Mouse (Mus musculus): ENCODE data around the gene Mdm2. TPM values are rescaled to one million over a fixed set of nuclear protein-coding genes. Genes with fewer than 3 reads are reported as not detected.

Mdm2 gene
- polyA plus RNA-seq, 1 experiment = 39.2 TPM

DNA sequence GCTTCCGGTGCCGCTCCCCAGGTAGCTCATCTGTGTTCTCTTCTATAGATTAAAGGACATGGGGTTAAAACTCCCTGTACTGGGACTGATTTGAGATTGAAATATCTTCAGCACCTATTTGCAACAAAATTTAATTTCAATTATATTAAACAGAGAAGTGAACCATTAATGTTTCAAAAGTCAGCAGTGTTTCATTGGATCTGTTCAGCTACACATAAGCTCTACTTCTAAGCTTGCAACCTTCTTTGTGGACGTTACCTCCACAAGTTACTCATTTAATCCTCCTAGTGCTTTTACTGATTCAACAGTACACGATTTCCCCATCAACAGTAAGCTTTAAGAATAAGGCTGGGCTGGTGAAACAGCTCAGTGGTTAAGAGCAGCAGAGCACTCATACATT lies 15.5 kb downstream of the Mdm2 start:
- TF ChIP-seq CTCF (IDR thresholded peaks at IDR 0.05; ENCODE audit: extremely low read depth, insufficient read length, insufficient replicate concordance, low read depth, low read length) = no peak
- no peak for TF ChIP-seq POLR2A (IDR thresholded peaks at IDR 0.05; ENCODE audit: low read depth, low read length)
- Histone ChIP-seq H3K4me3 (ENCODE audit: low read depth, low read length) (no peak overlapping the region), H3K27me3 (ENCODE audit: control insufficient read depth, insufficient read depth, low read length) (no peaks in the 10 kb centered on the region), H3K27ac (ENCODE audit: insufficient read depth, low read depth, low read length) (no peak overlapping the region), H3K36me3 (ENCODE audit: control insufficient read depth, insufficient read depth, low read length) (peaks cover 80% of the 10 kb centered on the region), H3K4me1 (ENCODE audit: control insufficient read depth, insufficient read depth, insufficient read length, low read length) (no peaks in the 10 kb centered on the region)
- 95% methylated on average over 4 of the region's 4 CpGs for WGBS

DNA sequence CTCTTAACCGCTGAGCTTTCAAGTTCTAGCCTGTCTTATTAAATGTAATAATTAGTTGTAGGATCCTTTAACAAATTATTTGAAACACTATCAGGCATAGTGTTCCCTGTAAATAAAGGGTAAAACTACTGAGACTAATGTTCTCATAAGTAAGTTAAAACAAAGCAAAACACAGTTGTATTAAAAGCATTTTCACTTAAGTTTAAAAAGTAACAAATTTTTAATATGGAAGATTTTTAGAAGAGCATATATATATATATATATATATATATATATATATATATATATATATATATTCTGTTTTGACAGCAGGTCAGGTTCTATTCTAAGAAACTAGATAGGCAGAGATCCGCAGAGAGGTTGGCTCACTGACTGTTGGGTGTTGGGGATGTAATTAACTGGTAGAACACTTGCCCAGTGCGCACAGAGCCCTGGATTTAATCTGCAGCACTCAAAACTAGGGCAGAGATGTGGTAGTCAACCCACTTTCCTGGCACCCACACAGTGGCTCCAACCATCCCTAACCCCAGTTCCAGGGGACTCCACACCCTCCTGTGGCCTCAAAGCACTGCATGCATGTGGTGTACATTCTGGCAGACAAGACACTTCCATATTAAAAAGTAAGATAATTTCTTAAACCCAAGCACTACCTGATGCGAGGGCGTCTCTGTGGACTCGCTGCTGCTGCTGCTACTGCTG lies 16.2 kb downstream of the Mdm2 start:
- no peaks in the 10 kb centered on the region for H3K4me1 ChIP-seq (ENCODE audit: control insufficient read depth, insufficient read depth, insufficient read length, low read length)
- 96% methylated on average over 6 of the region's 6 CpGs for WGBS
- no peak overlapping the region for H3K4me3 ChIP-seq (ENCODE audit: low read depth, low read length)
- no peak for TF ChIP-seq CTCF (IDR thresholded peaks at IDR 0.05; ENCODE audit: extremely low read depth, insufficient read length, insufficient replicate concordance, low read depth, low read length)
- no peak for TF ChIP-seq POLR2A (IDR thresholded peaks at IDR 0.05; ENCODE audit: low read depth, low read length)
- peaks cover 76% of the 10 kb centered on the region for H3K36me3 ChIP-seq (ENCODE audit: control insufficient read depth, insufficient read depth, low read length)
- H3K27ac ChIP-seq (ENCODE audit: insufficient read depth, low read depth, low read length) = no peak overlapping the region
- H3K27me3 ChIP-seq (ENCODE audit: control insufficient read depth, insufficient read depth, low read length) = no peaks in the 10 kb centered on the region

DNA sequence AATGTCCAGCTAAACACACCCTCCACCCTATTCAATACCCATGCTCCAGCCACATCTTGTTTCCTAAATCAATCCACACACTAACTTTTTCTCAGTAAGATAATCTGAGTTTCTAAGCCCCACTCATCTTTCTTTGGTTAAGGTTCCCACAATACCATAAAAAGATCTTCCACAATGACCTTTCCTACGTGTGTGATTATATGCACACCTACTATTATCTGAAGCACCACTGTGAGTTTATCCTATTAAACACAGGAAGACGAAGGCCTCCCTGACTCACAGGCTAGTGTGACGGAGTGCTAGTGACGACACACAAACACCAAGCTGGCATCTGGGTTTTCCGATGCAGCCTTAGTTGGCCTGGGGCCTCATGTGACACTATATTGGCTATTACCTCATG lies 17.6 kb downstream of the Mdm2 start:
- H3K4me3 ChIP-seq (ENCODE audit: low read depth, low read length) = no peak overlapping the region
- 95% methylated on average over 5 of the region's 5 CpGs for WGBS
- no peak for TF ChIP-seq CTCF (IDR thresholded peaks at IDR 0.05; ENCODE audit: extremely low read depth, insufficient read length, insufficient replicate concordance, low read depth, low read length)
- TF ChIP-seq POLR2A (IDR thresholded peaks at IDR 0.05; ENCODE audit: low read depth, low read length) = no peak
- no peaks in the 10 kb centered on the region for H3K27me3 ChIP-seq (ENCODE audit: control insufficient read depth, insufficient read depth, low read length)
- peaks cover 69% of the 10 kb centered on the region for H3K36me3 ChIP-seq (ENCODE audit: control insufficient read depth, insufficient read depth, low read length)
- H3K27ac ChIP-seq (ENCODE audit: insufficient read depth, low read depth, low read length) = no peak overlapping the region
- H3K4me1 ChIP-seq (ENCODE audit: control insufficient read depth, insufficient read depth, insufficient read length, low read length) = no peaks in the 10 kb centered on the region

DNA sequence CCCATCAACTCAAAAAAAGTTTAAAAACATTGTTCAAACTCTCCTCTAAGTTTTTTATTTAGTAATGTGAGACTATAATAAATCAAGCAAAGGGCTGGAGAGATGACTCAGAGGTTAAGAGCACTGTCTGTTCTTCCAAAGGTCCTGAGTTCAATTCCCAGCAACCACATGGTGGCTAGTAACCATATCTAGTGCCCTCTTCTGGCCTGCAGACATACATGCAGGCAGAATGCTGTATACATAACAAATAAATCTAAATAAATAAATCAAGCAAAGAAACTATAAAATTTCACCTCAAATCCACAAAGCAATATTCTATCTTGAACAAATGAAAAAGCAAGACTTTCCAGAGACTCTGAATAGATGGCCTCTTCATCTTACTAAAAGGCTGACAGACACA lies 18.4 kb downstream of the Mdm2 start:
- peaks cover 62% of the 10 kb centered on the region for H3K36me3 ChIP-seq (ENCODE audit: control insufficient read depth, insufficient read depth, low read length)
- H3K4me1 ChIP-seq (ENCODE audit: control insufficient read depth, insufficient read depth, insufficient read length, low read length) = no peaks in the 10 kb centered on the region
- H3K27me3 ChIP-seq (ENCODE audit: control insufficient read depth, insufficient read depth, low read length) = no peaks in the 10 kb centered on the region
- no peak overlapping the region for H3K4me3 ChIP-seq (ENCODE audit: low read depth, low read length)
- no peak overlapping the region for H3K27ac ChIP-seq (ENCODE audit: insufficient read depth, low read depth, low read length)
- TF ChIP-seq CTCF (IDR thresholded peaks at IDR 0.05; ENCODE audit: extremely low read depth, insufficient read length, insufficient replicate concordance, low read depth, low read length) (no peak), POLR2A (IDR thresholded peaks at IDR 0.05; ENCODE audit: low read depth, low read length) (no peak)

DNA sequence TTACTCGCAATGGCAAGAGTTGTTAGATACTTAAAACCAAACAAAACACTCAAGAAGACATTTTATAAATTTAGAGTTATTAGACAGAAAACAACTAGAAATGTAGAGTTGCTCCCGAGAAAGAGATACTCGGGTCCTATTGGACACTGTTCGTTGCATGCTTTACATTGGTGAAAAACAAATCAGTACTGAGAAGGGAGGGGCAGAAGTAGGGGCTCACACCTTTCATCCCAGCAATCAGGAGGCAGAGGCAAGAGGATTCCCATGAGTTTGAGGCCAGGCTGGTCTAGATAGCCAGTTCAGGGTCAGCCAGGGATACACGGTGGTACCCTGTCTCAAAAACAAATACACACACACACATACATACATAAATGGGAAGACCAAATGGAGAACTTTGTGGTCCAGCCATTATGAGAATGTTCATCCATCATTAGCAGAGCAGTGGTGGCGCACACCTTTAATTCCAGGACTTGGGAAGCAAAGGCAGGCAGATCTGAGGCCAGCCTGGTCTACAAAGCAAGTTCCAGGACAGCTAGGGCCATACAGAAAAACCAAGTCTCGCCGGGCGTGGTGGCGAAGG lies 19.1 kb downstream of the Mdm2 start:
- no peak overlapping the region for H3K4me3 ChIP-seq (ENCODE audit: low read depth, low read length)
- H3K27me3 ChIP-seq (ENCODE audit: control insufficient read depth, insufficient read depth, low read length) = no peaks in the 10 kb centered on the region
- no peaks in the 10 kb centered on the region for H3K4me1 ChIP-seq (ENCODE audit: control insufficient read depth, insufficient read depth, insufficient read length, low read length)
- peaks cover 56% of the 10 kb centered on the region for H3K36me3 ChIP-seq (ENCODE audit: control insufficient read depth, insufficient read depth, low read length)
- no peak for TF ChIP-seq CTCF (IDR thresholded peaks at IDR 0.05; ENCODE audit: extremely low read depth, insufficient read length, insufficient replicate concordance, low read depth, low read length)
- no peak for TF ChIP-seq POLR2A (IDR thresholded peaks at IDR 0.05; ENCODE audit: low read depth, low read length)
- WGBS = 92% methylated on average over 10 of the region's 10 CpGs
- no peak overlapping the region for H3K27ac ChIP-seq (ENCODE audit: insufficient read depth, low read depth, low read length)

DNA sequence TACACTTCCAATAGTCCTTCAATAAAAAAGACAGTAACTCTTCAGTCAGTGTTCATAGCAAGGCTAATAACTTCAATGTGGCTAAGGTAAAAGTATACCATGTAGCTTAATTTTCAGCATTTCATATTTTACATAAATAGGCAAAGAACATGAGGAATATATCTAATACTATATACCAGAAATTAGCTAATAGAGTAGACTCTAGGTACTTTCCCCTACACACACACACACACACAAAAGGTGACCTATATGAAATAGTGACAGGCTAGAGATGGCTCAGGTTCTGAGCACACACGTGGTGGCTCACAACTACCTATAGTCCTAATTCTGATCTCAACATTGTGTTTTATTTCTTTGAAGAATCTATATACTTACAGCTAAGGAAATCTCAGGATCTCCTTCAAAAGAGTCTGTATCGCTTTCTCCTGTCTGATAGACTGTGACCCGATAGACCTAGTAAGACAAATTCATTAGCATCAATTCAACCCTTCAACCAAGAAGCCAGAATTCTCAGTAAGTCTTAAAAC lies 19.7 kb downstream of the Mdm2 start:
- H3K27me3 ChIP-seq (ENCODE audit: control insufficient read depth, insufficient read depth, low read length) = no peaks in the 10 kb centered on the region
- H3K27ac ChIP-seq (ENCODE audit: insufficient read depth, low read depth, low read length) = no peak overlapping the region
- TF ChIP-seq POLR2A (IDR thresholded peaks at IDR 0.05; ENCODE audit: low read depth, low read length) = no peak
- no peak for TF ChIP-seq CTCF (IDR thresholded peaks at IDR 0.05; ENCODE audit: extremely low read depth, insufficient read length, insufficient replicate concordance, low read depth, low read length)
- no peak overlapping the region for H3K4me3 ChIP-seq (ENCODE audit: low read depth, low read length)
- peaks cover 51% of the 10 kb centered on the region for H3K36me3 ChIP-seq (ENCODE audit: control insufficient read depth, insufficient read depth, low read length)
- H3K4me1 ChIP-seq (ENCODE audit: control insufficient read depth, insufficient read depth, insufficient read length, low read length) = no peaks in the 10 kb centered on the region
- WGBS = 90% methylated on average over 3 of the region's 3 CpGs

DNA sequence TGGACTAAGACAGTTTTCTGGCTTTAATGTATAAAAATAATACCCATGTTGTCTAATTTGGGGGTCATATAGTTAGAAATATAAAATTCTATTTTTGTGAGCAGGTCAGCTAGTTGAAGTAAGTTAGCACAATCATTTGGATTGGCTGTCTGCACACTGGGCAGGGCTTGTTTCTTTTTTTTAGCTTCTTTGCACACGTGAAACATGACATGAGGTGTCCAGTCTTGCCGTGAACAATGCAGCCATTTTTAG lies 20.5 kb downstream of the Mdm2 start:
- Histone ChIP-seq H3K36me3 (ENCODE audit: control insufficient read depth, insufficient read depth, low read length) (peaks cover 46% of the 10 kb centered on the region), H3K4me1 (ENCODE audit: control insufficient read depth, insufficient read depth, insufficient read length, low read length) (no peaks in the 10 kb centered on the region), H3K27ac (ENCODE audit: insufficient read depth, low read depth, low read length) (no peak overlapping the region), H3K4me3 (ENCODE audit: low read depth, low read length) (no peak overlapping the region), H3K27me3 (ENCODE audit: control insufficient read depth, insufficient read depth, low read length) (no peaks in the 10 kb centered on the region)
- TF ChIP-seq CTCF (IDR thresholded peaks at IDR 0.05; ENCODE audit: extremely low read depth, insufficient read length, insufficient replicate concordance, low read depth, low read length) (no peak), POLR2A (IDR thresholded peaks at IDR 0.05; ENCODE audit: low read depth, low read length) (no peak)
- WGBS = 77% methylated on average over 2 of the region's 2 CpGs
